Mouse (Mus musculus): ENCODE data around the gene Erbb4.

Gene Erbb4

DNA sequence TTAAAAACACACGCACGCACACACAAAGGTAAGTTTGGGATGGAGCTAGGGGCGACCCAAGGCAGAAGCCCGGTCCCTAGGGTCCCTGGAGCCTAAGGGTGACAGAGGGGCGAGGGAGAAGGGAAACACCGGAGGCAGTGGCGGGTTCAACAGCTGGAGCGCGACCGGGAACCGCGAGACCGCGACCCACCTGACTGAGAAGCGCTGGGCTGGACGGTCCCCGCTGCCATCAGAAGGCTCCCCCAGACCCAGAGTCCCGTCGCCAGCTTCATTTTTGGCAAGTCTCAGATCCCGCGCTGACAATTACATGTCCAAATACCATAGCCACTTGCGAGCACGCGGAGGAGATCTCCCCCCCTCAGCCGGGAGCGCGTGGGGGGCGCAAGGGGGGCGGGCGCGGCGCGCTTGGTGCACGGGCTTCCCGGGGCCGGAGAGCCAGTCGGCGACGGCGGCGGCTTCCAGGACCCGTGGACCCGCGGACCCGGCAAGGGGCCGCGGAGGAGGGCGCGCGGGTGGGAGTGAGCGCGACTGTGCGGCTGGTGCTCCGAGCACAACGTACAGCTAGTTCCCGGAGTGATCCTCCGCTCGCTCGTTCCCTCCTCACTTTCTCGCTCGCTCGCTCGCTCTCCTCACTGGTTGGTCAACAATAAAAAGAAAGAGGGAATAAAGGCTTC lies at the start of gene Erbb4:
Erbb4 (minus strand) TSS at position 575 of the 674 bp plus-strand sequence.
- no peak for DNase-seq (ENCODE audit: extremely low read depth, insufficient read length, low spot score)

DNA sequence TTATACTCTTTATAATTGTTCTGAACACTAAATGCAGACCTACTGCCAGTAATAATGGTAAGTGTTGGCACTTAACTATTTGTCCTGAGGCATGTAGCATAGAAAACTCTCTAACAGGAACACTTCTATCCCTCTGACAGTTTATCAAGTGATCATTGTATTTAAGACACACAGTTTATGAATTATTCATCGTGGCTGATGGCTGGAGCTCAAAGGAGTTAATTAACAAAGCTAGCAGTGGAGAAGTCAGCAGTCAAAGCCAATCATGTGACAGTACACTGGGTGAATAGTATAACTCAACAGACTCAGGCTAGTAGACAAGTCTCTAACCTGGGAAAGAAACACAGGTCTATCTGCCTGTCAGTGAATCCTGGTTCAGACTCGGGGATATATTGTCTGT lies 49.5 kb upstream of the Erbb4 start:
- no peak for DNase-seq (ENCODE audit: extremely low read depth, insufficient read length, low spot score)

DNA sequence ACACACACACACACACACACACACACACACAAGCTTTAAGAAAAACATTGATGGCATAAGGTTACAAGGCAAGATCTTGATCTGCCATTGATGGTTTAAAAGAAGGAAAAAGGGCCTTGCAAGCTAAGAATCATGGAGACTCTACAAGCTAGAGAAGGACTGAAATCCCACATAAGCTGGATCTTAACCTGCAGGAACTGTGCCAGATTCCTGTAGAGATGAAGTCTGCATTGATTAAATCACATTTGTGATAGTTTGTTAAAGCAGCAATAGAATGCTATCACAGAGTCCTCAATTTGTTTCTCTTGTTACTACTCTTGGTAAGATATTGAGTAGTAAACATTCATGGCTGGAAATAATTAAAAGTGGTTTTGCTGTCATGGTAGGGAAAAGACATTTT lies 33.5 kb upstream of the Erbb4 start:
- DNase-seq (ENCODE audit: extremely low read depth, insufficient read length, low spot score) = no peak

DNA sequence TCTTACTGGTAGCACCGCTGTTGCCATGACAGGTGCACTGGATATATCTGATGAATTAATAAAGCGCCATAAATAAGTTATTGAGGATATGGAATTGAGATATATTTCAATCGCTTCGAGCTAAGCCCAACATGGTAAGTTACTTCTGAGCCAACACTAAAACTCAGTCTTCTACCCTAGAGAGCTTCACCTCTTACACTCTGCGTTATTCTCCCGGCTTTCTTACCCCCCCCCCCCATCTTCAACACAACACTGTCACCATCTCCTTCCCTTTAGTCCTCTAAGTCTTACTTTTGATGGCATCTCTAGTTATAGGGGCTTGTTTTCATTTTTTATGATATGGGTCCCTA lies 31.6 kb upstream of the Erbb4 start:
- no peak for DNase-seq (ENCODE audit: extremely low read depth, insufficient read length, low spot score)

DNA sequence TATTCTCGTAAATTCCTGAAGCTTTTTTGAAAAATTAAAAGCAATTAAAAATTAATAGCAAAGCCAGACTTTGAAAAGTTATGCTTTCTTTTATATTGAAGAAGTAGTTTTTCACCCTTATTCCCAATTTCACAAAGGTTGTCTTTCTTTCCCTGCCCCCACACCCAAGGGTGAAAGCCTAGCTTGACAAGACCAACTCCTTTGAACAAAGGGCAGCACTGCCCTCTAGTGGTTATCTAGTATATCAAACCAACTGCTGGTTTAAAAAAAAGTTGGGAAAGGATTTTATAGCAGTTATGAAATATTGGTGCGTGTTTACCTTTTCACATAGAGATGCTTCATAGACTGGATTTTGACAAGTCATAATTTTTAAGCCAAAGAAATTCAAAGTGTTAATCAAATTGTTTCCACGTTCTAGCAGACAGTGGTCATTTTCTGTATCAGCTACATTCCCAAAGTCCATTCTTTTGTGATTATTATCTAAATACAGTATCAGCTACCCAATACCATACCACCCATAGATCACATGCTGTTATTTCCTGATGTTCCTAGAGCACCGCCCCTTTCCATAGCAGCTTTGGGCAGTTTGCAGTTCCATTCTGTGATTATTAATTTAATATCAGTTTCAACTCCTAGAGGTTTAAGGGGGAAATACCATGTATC lies 31.1 kb upstream of the Erbb4 start:
- peak; percentile 3 for DNase-seq (ENCODE audit: extremely low read depth, insufficient read length, low spot score)

DNA sequence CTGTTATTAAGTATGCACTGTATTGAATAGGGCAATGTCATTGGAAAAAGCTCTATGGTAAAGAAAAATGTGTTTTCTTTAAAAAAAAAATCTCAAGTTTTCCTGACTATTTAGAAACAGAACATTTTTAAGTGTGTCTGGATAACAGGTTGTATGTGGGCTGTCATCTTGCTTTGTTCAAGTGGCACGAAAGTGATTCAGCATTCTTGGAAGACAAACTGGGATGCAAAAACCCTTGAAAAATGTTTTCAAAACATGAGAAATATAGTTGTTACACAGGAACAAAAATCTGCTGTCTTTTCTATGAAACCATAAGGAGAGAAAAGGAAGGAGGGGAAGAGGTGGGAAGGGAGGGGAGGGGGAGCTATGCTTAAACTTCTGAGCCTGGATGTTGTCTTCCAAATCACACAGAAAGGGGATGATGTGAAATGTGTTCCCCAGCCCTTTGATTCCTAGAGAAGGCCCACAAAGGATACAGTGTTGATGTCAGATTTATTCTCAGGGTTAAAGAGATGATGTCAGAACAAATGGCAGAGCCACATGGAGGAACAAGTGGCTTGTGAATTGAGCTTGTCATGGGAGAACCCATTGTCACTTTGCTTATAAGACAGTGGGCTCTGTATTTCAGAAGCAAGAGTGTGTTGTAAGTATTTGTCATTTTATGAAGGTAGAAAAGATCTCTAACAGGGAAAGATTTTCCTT lies 16.4 kb upstream of the Erbb4 start:
- no peak for DNase-seq (ENCODE audit: extremely low read depth, insufficient read length, low spot score)

DNA sequence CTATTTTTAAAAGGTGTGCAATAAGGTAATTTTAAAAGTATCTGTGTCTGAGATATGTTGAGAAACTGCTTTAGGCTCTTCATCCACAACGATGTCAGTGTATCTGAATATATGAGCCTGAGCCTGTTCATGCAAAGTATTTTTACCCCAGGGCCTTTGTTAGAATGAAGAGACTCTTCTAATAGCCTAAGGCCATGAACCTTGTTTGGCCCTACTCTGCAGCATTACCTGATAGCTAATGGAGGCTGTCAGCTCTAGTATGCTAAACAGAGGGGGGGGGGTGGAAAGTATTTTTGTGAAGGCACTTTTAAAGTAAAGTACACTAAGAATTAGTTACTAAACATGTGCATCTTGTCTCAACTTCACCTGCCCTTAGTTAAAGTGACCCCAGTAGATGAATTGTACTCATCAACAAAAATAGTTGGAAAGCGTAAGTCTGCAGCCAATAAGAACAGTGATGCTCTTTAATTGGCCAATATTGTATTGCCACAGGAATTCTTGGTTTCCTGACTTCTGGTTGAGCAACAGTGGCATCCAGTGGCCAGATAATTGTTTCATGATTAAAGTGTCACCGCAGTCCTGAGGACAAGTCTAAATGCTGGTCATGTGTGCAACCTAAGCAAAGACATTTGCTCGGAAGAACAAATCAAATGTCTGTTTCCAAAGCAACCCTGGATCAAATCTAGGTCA lies 10.5 kb upstream of the Erbb4 start:
- no peak for DNase-seq (ENCODE audit: extremely low read depth, insufficient read length, low spot score)

DNA sequence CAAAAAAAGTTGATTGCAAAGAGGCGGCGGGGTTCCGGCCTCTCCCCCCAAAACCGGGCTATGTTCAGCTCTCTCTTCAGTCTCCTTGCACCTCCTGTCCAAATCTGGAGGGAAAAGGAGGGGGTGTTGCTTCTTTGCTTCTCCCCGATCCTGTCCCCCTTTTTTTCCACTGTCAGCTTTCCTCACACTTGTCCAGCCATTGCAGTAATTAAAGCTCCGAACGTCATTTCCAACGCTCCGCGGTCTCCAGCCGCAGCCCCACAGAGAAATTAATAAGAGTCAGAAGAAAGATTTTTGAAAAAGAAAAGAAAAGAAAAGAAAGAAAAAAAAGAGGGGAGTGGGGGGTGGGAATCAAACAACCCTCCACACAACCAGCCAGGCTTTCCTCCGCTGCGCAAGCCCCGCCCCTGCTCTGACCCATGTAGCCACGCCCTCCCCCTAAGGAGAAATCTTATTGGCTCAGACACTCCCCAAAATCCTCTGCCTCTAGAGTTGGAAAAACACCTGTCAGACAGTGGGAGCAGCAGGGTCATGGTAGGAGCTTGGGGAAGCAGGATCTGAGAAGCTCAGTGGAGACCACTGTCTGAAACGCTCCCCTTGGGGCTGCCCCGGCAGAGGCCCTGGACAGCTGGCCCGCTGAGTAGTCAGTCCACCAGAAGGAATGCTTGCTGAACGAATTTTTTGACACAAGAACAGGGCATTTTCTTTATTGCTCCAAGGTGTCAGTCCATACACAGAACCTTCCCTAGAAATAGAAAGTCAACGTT lies 483 bp upstream of the Erbb4 start:
- DNase-seq (ENCODE audit: extremely low read depth, insufficient read length, low spot score) = no peak

DNA sequence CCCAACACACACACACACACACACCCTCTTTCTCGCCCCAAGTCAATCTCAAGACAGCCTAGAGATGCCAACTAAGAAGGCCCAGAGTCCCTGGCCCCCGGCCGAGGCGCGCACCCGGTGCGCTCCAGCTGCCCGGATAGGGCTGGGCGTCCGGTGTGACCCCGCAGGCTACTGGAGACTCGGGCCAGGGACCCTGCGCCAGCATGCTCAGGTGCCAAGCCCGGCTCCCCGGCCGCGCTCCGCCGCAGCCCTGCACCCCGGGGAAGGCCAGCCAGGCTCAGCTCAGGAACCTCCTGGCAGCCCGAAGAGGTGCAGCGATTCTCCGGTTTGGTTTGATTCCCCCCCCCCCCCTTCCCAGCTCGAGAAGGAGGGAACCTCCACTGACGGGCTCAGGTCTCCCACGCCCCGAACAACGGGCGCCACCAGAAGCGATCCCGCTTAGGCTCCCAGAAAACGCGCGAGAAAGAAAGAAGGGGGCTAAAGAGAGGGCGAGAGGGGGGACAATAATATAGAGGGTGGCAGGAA lies 860 bp downstream of the Erbb4 start:
- DNase-seq (ENCODE audit: extremely low read depth, insufficient read length, low spot score) = no peak

DNA sequence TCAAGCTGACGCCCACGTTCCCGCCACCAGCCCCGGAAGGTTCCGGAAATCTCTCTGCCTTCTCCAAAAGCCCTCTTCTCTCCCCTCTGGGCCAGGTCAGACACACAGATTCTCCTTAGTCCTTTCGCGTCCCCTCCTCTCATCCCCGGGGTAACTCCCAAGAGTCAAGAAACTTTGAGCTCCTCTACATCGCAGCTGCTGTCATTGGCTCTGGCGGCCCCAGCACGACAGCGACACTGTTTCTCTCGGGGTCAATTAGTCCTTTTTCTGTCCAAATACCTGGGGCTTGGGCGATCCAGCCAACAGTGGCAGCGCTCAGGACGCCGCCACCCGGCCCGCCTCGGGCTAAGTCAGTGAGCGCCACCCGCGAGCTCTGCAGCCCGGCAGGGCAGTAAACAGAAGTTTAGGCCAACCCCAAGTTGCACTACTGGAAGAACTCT lies 1.5 kb downstream of the Erbb4 start:
- no peak for DNase-seq (ENCODE audit: extremely low read depth, insufficient read length, low spot score)

DNA sequence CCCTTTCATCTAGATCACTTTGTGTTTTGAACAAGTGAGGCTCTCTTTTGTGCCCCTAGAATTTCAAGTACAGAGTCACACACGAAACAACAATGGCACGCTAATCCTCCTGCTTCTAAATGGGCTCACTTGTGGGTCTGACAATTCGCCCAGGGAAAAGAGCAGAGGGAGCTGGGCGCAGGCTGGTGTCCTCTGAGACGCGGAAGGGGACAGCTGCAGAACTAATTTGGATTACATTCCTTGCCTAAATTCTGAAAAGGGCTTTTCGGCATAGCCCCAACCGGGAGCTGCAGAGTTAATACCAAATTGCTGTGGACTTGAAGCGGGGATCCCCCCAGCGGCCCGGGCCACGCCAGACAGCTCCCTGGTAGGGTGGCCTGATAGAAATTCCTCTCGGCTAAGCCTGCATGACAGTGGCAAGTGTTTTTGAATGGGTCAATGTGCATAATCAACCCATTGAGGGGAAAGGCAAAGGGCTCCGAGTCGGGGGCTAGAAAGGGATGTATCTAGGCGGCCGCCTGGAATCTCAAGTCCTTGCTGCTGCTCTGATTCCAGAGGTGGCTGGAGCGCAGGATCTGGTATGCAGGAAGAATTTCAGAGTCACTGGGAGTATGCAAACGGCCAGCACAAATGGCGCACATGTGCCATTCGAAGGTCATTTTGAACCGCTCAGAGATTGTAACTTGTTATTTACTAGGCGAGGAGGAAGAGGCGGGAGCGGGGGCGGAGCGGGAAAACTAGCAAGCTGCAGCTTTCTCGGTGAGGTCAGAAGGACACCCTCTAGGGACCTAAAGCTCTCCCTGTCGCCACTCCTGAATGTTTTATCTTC lies 2.2 kb downstream of the Erbb4 start:
- no peak for DNase-seq (ENCODE audit: extremely low read depth, insufficient read length, low spot score)

DNA sequence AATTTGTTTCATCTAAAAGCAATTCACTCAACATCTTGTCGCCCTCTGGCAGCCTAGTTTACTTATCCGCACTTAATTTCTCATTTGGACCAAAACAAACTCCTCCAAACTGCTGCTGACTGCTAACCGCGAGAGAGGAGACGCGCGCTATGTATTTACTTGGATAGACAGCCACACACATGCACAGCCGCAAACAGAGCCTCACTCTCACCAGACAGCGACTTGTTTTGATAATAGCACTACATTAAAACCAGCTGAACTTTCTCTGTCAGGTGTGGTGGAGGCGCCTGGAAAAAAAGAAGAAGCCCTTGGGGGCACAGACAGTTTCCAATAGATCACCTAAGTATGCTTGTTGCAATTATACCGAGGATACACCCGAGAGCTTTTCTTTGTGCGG lies 2.8 kb downstream of the Erbb4 start:
- no peak for DNase-seq (ENCODE audit: extremely low read depth, insufficient read length, low spot score)

DNA sequence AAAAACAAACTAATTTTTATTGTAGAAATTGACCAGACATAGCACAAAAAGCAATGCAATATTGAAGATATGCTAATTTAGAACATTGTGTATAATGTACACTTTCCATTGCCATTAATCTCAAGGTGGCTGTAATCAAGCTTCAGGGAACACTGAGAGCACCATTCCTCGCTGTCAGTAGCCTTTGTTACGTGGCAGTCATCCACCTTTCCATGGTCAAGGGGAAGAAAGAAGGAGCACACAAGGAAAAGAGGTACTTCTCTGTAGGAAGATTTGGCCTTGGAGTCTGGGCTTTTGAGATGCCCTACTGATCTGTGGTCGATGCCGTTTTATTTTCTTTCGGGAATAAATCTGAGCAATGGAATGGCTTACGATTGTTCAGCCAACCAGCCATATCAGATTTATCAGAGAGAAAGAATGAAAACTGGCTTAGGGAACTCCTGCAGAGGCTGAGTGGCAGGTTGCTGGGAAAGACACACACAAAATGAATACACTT lies 4.6 kb downstream of the Erbb4 start:
- no peak for DNase-seq (ENCODE audit: extremely low read depth, insufficient read length, low spot score)

DNA sequence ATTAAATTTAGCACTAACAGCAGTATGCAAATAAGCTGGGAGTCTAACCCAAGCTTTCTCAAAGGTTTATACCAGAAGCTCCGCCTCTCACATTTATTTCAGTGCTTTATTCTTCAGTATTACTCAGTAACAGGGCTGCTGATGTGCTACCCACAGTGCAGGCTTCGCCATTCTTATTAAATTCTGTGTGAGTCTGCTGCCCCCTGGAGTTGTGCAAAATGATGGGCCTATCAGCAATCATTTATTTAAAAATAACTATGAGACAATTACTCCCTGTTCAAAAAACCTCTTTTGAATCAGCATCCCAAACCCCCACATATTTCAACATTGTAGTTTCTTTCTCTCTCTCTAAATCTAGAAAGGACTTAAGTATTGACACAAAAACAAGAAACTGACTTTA lies 6.2 kb downstream of the Erbb4 start:
- no peak for DNase-seq (ENCODE audit: extremely low read depth, insufficient read length, low spot score)

DNA sequence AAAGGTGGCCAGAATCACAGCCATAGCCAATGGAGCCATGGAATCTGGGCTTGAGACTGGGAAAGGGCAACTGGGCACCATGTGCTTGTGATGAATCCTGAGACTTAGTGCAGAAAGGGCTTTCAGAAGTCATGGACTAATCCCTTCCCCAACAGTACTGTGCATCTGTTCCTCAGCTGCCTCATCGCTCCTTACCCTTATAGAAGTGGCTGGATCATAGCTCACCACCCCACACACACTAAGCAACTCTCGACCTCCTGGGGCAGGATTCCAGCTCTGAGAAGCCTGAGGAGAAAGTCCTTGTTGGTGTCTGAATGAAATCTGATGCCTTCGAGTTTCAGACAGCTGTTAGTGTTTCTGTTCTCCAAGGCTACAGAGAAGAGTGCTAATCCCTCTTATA lies 14.8 kb downstream of the Erbb4 start:
- no peak for DNase-seq (ENCODE audit: extremely low read depth, insufficient read length, low spot score)

DNA sequence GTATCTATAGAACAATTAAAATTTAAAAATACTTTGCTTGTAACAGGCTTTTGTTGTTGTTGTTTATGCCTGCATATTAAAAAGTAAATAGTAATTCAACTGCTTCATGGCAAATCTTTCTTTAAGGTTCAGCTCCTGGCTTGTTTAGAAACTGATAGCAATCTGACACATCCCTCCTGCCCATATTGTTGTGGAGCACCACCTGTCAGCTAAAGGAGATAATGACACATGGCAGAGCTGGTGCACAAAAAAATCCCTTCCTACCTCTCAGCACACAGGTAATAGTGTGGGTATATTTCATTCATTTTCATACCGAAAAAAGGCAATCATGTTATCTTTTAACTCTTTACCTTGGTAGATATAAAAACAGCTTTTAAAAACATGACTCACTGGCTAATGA lies 18.5 kb downstream of the Erbb4 start:
- DNase-seq (ENCODE audit: extremely low read depth, insufficient read length, low spot score) = no peak

DNA sequence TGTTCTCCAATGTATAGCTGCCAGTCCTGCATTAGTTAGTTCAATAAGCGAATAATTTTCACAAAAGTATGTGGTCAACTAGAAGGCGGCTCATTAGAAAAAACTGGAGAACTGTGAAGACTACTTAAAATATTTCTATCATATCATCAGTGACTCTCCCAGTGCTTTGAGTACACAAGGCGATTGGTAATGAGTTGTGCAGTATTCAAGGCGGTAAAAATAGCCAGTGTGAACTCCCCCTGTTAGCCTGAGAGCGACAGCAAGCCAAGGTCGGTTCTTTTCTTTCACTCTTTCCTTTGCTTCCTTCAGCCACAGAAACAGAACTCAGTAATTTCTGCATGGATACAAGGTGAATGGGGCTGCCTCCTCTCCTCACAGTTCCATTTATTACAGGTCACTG lies 22.1 kb downstream of the Erbb4 start:
- no peak for DNase-seq (ENCODE audit: extremely low read depth, insufficient read length, low spot score)

DNA sequence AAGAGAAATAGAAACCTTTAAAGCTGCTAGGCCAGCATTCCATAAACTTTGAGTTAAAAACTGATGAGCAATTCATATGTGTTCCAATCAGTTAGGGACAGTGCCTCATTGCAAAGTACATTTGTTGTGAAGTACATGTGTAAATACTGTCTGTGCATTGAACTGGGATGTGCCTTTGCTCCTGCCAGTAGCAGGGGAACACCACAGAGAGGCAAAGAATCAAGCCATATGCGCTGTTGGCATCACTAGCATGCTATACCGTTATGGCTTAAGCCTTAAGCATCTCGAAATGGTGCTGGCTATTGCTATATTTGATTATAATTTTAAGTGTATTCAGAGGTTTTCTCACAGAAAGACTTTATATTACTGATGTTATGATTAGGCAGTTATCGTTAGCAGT lies 58.9 kb downstream of the Erbb4 start:
- DNase-seq (ENCODE audit: extremely low read depth, insufficient read length, low spot score) = no peak

DNA sequence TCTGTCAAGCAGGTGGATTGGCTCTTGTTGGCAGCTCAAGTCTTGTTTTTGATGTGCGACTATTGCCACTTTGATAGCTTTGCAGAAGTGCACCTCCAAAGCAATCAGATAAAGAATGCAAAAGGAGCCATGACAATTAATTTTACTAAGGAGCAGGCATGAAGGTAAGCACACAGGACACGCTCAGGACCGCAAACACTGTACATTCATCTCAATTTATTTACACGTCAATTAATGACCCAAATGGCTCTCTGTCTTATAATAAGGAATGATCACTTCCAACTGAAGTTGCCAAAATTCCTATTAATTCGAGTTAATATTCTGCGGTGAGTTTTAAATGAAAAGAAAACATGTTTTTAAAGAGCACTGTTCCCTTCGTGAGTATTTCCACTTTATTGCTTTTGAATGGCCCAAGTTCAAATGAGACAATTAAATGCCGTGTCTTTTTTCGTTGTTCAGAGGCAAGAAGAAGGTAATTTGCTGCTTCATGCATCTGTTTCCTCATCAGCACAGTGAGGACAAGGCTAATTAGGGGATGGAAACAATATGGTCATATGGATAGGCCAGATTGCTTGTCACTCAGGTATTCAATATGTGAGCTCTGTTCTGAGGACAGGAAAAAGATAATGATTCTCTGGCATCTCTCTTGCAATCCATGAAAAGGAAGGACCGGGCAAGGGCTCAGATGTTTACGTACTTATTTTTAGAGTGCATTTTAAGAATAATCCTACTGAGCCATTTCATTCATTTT lies 61.5 kb downstream of the Erbb4 start:
- DNase-seq (ENCODE audit: extremely low read depth, insufficient read length, low spot score) = no peak
